Mouse (Mus musculus): ENCODE measurements around the gene Tsc22d1. TPM values are rescaled to one million over a fixed set of nuclear protein-coding genes. Genes with fewer than 3 reads are reported as not detected.
A peak's percentile ranks its signal among the peaks of the same experiment; 100 is the strongest.

Gene Tsc22d1
- total and polyA plus RNA-seq, 2 experiments from 2014 or later, result 170 to 241 TPM

DNA sequence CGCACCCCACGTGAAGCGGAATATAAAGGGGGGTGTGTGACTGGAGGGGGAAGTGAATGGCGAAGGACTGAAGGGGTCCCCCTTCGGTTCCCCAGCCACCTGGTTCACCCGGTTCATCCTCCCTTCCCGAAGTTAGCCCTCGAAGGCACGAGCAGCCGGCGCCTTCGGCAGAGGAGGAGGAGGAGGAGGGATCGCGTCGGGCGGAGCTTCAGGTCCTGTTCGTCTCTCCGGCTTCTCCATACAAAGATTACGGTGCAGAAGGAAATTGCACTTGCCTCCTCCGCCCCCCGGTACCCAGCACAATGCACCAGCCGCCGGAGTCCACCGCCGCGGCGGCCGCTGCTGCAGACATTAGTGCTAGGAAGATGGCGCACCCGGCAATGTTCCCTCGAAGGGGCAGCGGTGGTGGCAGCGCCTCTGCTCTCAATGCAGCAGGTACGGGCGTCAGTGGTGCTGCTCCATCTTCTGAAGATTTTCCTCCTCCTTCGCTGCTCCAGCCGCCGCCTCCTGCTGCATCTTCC, 1.1 kb downstream of the Tsc22d1 start:
- TF ChIP-seq EP300 (IDR thresholded peaks at IDR 0.05; ENCODE audit: low read depth), result no peak
- TF ChIP-seq CTCF (IDR thresholded peaks at IDR 0.05; ENCODE audit: low read depth), result no peak
- Histone ChIP-seq H3K27me3 (ENCODE audit: control insufficient read depth, insufficient read depth, low read length) (no peaks in the 10 kb centered on the region), H3K27ac (ENCODE audit: low read depth) (peak overlapping the region; percentile 95), H3K4me1 (ENCODE audit: control insufficient read depth, insufficient read depth) (peaks cover 23% of the 10 kb centered on the region; the same call in 1 of the 2 replicates), H3K4me3 (ENCODE audit: low read depth, low read length) (peak overlapping the region; percentile 78), H3K4me2 (ENCODE audit: low read depth, low read length) (peak overlapping the region; percentile 91), H3K9me3 (replicated peaks; ENCODE audit: control insufficient read depth, low read length) (no peaks in the 10 kb centered on the region), H3K9ac (replicated peaks; ENCODE audit: low read depth, low read length) (peak overlapping the region; percentile 94), H3K36me3 (replicated peaks; ENCODE audit: control insufficient read depth, insufficient read depth, low read length) (peaks cover 17% of the 10 kb centered on the region; the same call in 1 of the 2 replicates)
- ATAC-seq (ENCODE audit: insufficient read depth, low read depth) (no peak), DNase-seq (ENCODE audit: low spot score) (peak; percentile 37)
- 0% methylated on average over 29 of the region's 38 CpGs for WGBS

DNA sequence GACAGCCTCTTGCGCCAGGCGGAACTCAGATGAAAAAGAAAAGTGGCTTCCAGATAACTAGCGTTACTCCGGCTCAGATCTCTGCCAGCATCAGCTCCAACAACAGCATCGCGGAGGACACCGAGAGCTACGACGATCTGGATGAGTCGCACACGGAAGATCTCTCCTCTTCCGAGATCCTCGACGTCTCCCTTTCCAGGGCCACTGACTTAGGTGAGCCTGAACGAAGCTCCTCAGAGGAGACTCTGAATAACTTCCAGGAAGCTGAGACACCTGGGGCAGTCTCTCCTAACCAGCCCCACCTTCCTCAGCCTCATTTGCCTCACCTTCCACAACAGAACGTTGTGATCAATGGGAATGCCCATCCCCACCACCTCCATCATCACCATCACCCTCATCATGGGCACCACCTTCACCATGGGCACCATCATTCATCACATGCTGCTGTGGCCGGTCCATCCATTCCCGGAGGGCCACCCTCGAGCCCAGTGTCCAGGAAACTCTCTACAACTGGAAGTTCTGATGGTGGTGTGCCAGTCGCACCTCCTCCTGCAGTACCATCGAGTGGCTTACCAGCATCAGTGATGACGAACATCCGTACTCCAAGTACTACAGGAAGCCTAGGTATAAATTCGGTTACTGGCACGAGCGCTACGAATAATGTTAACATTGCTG, 1.7 kb downstream of the Tsc22d1 start:
- peaks cover 24% of the 10 kb centered on the region; the same call in 1 of the 2 replicates for H3K4me1 ChIP-seq (ENCODE audit: control insufficient read depth, insufficient read depth)
- H3K9ac ChIP-seq (replicated peaks; ENCODE audit: low read depth, low read length), result peak overlapping the region; percentile 94; the same call in 1 of the 2 replicates
- peaks cover 17% of the 10 kb centered on the region; the same call in 1 of the 2 replicates for H3K36me3 ChIP-seq (replicated peaks; ENCODE audit: control insufficient read depth, insufficient read depth, low read length)
- H3K27me3 ChIP-seq (ENCODE audit: control insufficient read depth, insufficient read depth, low read length), result no peaks in the 10 kb centered on the region
- H3K4me3 ChIP-seq (ENCODE audit: low read depth, low read length), result peak overlapping the region; percentile 78
- H3K9me3 ChIP-seq (replicated peaks; ENCODE audit: control insufficient read depth, low read length), result no peaks in the 10 kb centered on the region
- TF ChIP-seq CTCF (IDR thresholded peaks at IDR 0.05; ENCODE audit: low read depth), result no peak
- TF ChIP-seq EP300 (IDR thresholded peaks at IDR 0.05; ENCODE audit: low read depth), result no peak
- ATAC-seq (ENCODE audit: insufficient read depth, low read depth) (no peak), DNase-seq (ENCODE audit: low spot score) (no peak)
- no peak overlapping the region for H3K27ac ChIP-seq (ENCODE audit: low read depth)
- peak overlapping the region; percentile 91 for H3K4me2 ChIP-seq (ENCODE audit: low read depth, low read length)
- 49% methylated on average over 27 of the region's 27 CpGs for WGBS

- Histone ChIP-seq H3K36me3 (replicated peaks; ENCODE audit: control insufficient read depth, insufficient read depth, low read length) (peaks cover 18% of the 10 kb centered on the region; the same call in 1 of the 2 replicates), H3K9ac (replicated peaks; ENCODE audit: low read depth, low read length) (no peak overlapping the region), H3K4me3 (ENCODE audit: low read depth, low read length) (no peak overlapping the region), H3K27me3 (ENCODE audit: control insufficient read depth, insufficient read depth, low read length) (no peaks in the 10 kb centered on the region), H3K9me3 (replicated peaks; ENCODE audit: control insufficient read depth, low read length) (no peaks in the 10 kb centered on the region), H3K4me2 (ENCODE audit: low read depth, low read length) (no peak overlapping the region), H3K27ac (ENCODE audit: low read depth) (no peak overlapping the region), H3K4me1 (ENCODE audit: control insufficient read depth, insufficient read depth) (peaks cover 24% of the 10 kb centered on the region; the same call in 1 of the 2 replicates)
- ATAC-seq (ENCODE audit: insufficient read depth, low read depth) (no peak), DNase-seq (ENCODE audit: low spot score) (no peak)
- TF ChIP-seq EP300 (IDR thresholded peaks at IDR 0.05; ENCODE audit: low read depth) (no peak), CTCF (IDR thresholded peaks at IDR 0.05; ENCODE audit: low read depth) (no peak)
- WGBS, result 93% methylated on average over 17 of the region's 17 CpGs
These were observed 2.6 kb downstream of the Tsc22d1 start for GRCm38 (mm10) chr14:76417346-76417745.

GRCm38 (mm10) chr14:76420726-76421125, 6.0 kb downstream of the Tsc22d1 start:
- no peak overlapping the region for H3K27ac ChIP-seq (ENCODE audit: low read depth)
- no peak overlapping the region for H3K4me3 ChIP-seq (ENCODE audit: low read depth, low read length)
- peaks cover 19% of the 10 kb centered on the region; the same call in 1 of the 2 replicates for H3K4me1 ChIP-seq (ENCODE audit: control insufficient read depth, insufficient read depth)
- H3K27me3 ChIP-seq (ENCODE audit: control insufficient read depth, insufficient read depth, low read length), result no peaks in the 10 kb centered on the region
- peaks cover 37% of the 10 kb centered on the region for H3K36me3 ChIP-seq (replicated peaks; ENCODE audit: control insufficient read depth, insufficient read depth, low read length)
- 54% methylated on average over 7 of the region's 7 CpGs for WGBS
- H3K9ac ChIP-seq (replicated peaks; ENCODE audit: low read depth, low read length), result no peak overlapping the region
- ATAC-seq (ENCODE audit: insufficient read depth, low read depth) (no peak), DNase-seq (ENCODE audit: low spot score) (no peak)
- TF ChIP-seq CTCF (IDR thresholded peaks at IDR 0.05; ENCODE audit: low read depth), result no peak
- TF ChIP-seq EP300 (IDR thresholded peaks at IDR 0.05; ENCODE audit: low read depth), result no peak
- no peaks in the 10 kb centered on the region for H3K9me3 ChIP-seq (replicated peaks; ENCODE audit: control insufficient read depth, low read length)
- H3K4me2 ChIP-seq (ENCODE audit: low read depth, low read length), result no peak overlapping the region

GRCm38 (mm10) chr14:76421162-76421561, 6.4 kb downstream of the Tsc22d1 start:
- WGBS, result 88% methylated on average over 4 of the region's 4 CpGs
- no peak for ATAC-seq (ENCODE audit: insufficient read depth, low read depth)

More at GRCm38 (mm10) chr14:76421162-76421561, 6.4 kb downstream of the Tsc22d1 start:
- no peaks in the 10 kb centered on the region for H3K9me3 ChIP-seq (replicated peaks; ENCODE audit: control insufficient read depth, low read length)
- H3K4me3 ChIP-seq (ENCODE audit: low read depth, low read length), result no peak overlapping the region
- no peak overlapping the region for H3K4me2 ChIP-seq (ENCODE audit: low read depth, low read length)
- peaks cover 41% of the 10 kb centered on the region for H3K36me3 ChIP-seq (replicated peaks; ENCODE audit: control insufficient read depth, insufficient read depth, low read length)
- H3K27ac ChIP-seq (ENCODE audit: low read depth), result no peak overlapping the region
- no peak overlapping the region for H3K9ac ChIP-seq (replicated peaks; ENCODE audit: low read depth, low read length)
- TF ChIP-seq CTCF (IDR thresholded peaks at IDR 0.05; ENCODE audit: low read depth) (no peak), EP300 (IDR thresholded peaks at IDR 0.05; ENCODE audit: low read depth) (no peak)
- no peak for DNase-seq (ENCODE audit: low spot score)
- H3K27me3 ChIP-seq (ENCODE audit: control insufficient read depth, insufficient read depth, low read length), result no peaks in the 10 kb centered on the region
- H3K4me1 ChIP-seq (ENCODE audit: control insufficient read depth, insufficient read depth), result peaks cover 16% of the 10 kb centered on the region; the same call in 1 of the 2 replicates
